Mouse (Mus musculus): ENCODE results near the gene Gbe1.

DNA sequence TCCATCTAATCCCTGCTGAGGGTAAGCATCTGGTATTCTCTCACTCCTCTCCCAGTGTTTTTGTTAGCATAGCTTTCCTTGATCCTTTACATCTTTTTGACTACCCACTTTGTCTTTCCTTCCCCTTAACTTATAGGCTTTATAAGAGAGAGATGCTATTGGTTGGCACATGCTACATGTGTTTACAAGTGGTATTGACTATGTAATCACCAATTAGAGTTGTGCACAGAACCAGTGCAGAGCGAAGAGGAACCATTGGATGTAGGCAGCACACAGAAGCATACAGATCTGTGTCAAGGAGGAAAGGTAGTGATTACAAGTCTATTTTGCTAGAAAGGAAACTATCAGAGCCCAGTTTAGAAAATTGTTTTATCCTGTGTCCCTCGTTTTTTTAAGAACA is 209.1 kb downstream of the Gbe1 start:
- TF ChIP-seq CTCF (IDR thresholded peaks at IDR 0.05; ENCODE audit: low read depth) (no peak), EP300 (IDR thresholded peaks at IDR 0.05; ENCODE audit: low read depth) (no peak)

Measured in heart, postnatal 0 days (tissue).